Mouse (Mus musculus): ENCODE results near the gene Mier2. TPM values are rescaled to one million over a fixed set of nuclear protein-coding genes. Genes with fewer than 3 reads are reported as not detected.

The Mier2 gene
- polyA plus RNA-seq, 1 experiment from 2014 or later: 60.1 TPM

GRCm38 (mm10) chr10:79573611-79574010 lies 18.6 kb upstream of the Mier2 start:
- Histone ChIP-seq H3K4me1 (no peaks in the 10 kb centered on the region), H3K9ac (replicated peaks) (no peak overlapping the region), H3K4me3 (no peak overlapping the region), H3K36me3 (no peaks in the 10 kb centered on the region), H3K4me2 (replicated peaks) (no peak overlapping the region), H3K27me3 (no peaks in the 10 kb centered on the region), H3K27ac (replicated peaks) (no peak overlapping the region), H3K9me3 (no peaks in the 10 kb centered on the region)
- no peak for ATAC-seq (replicated peaks)
- WGBS: 88% methylated on average over 6 of the region's 6 CpGs

- WGBS: 97% methylated on average over 2 of the region's 2 CpGs
- no peaks in the 10 kb centered on the region for H3K9me3 ChIP-seq
- no peak overlapping the region for H3K9ac ChIP-seq (replicated peaks)
- H3K4me1 ChIP-seq: no peaks in the 10 kb centered on the region
- H3K4me3 ChIP-seq: no peak overlapping the region
- ATAC-seq (replicated peaks): no peak
- no peak overlapping the region for H3K27ac ChIP-seq (replicated peaks)
- H3K36me3 ChIP-seq: no peaks in the 10 kb centered on the region
- H3K4me2 ChIP-seq (replicated peaks): no peak overlapping the region
- no peaks in the 10 kb centered on the region for H3K27me3 ChIP-seq
Measured at GRCm38 (mm10) chr10:79571314-79571713, 16.3 kb upstream of the Mier2 start.

- H3K4me2 ChIP-seq (replicated peaks): no peak overlapping the region
- ATAC-seq (replicated peaks): no peak
- H3K27me3 ChIP-seq: no peaks in the 10 kb centered on the region
- no peak overlapping the region for H3K9ac ChIP-seq (replicated peaks)
- 86% methylated on average over 5 of the region's 5 CpGs for WGBS
- no peaks in the 10 kb centered on the region for H3K36me3 ChIP-seq
- H3K4me3 ChIP-seq: no peak overlapping the region
- H3K4me1 ChIP-seq: no peaks in the 10 kb centered on the region
- H3K9me3 ChIP-seq: no peaks in the 10 kb centered on the region
- no peak overlapping the region for H3K27ac ChIP-seq (replicated peaks)
Measured at GRCm38 (mm10) chr10:79569921-79570320, 14.9 kb upstream of the Mier2 start.

- H3K4me3 ChIP-seq: no peak overlapping the region
- no peak overlapping the region for H3K4me2 ChIP-seq (replicated peaks)
- H3K4me1 ChIP-seq: peaks cover 6% of the 10 kb centered on the region; the same call in 1 of the 2 replicates
- no peak for ATAC-seq (replicated peaks)
- no peak overlapping the region for H3K27ac ChIP-seq (replicated peaks)
- no peaks in the 10 kb centered on the region for H3K27me3 ChIP-seq
- H3K36me3 ChIP-seq: no peaks in the 10 kb centered on the region
- H3K9ac ChIP-seq (replicated peaks): no peak overlapping the region
- 85% methylated on average over 2 of the region's 2 CpGs for WGBS
- no peaks in the 10 kb centered on the region for H3K9me3 ChIP-seq
Measured at GRCm38 (mm10) chr10:79559716-79560115, 4.7 kb upstream of the Mier2 start.

GRCm38 (mm10) chr10:79557496-79557895 lies 2.5 kb upstream of the Mier2 start:
- WGBS: 97% methylated on average over 5 of the region's 5 CpGs
- Histone ChIP-seq H3K27ac (replicated peaks) (no peak overlapping the region), H3K27me3 (no peaks in the 10 kb centered on the region), H3K4me2 (replicated peaks) (no peak overlapping the region), H3K4me1 (peaks cover 23% of the 10 kb centered on the region), H3K4me3 (no peak overlapping the region), H3K36me3 (no peaks in the 10 kb centered on the region), H3K9ac (replicated peaks) (no peak overlapping the region), H3K9me3 (no peaks in the 10 kb centered on the region)
- ATAC-seq (replicated peaks): no peak

GRCm38 (mm10) chr10:79556951-79557350 lies 2.0 kb upstream of the Mier2 start:
- H3K27me3 ChIP-seq: no peaks in the 10 kb centered on the region
- ATAC-seq (replicated peaks): no peak
- no peak overlapping the region for H3K9ac ChIP-seq (replicated peaks)
- H3K9me3 ChIP-seq: no peaks in the 10 kb centered on the region
- no peak overlapping the region for H3K4me3 ChIP-seq
- whole genome bisulfite sequencing: 94% methylated on average over 5 of the region's 5 CpGs
- no peak overlapping the region for H3K27ac ChIP-seq (replicated peaks)
- H3K36me3 ChIP-seq: no peaks in the 10 kb centered on the region
- H3K4me2 ChIP-seq (replicated peaks): no peak overlapping the region
- peaks cover 27% of the 10 kb centered on the region for H3K4me1 ChIP-seq

- Histone ChIP-seq H3K9ac (replicated peaks) (peak overlapping the region; percentile 89), H3K27me3 (no peaks in the 10 kb centered on the region), H3K36me3 (no peaks in the 10 kb centered on the region), H3K4me3 (peak overlapping the region; percentile 90), H3K4me1 (peaks cover 27% of the 10 kb centered on the region), H3K9me3 (no peaks in the 10 kb centered on the region), H3K27ac (replicated peaks) (no peak overlapping the region), H3K4me2 (replicated peaks) (peak overlapping the region; percentile 80)
- 20% methylated on average over 7 of the region's 7 CpGs for WGBS
- peak; percentile 31 for ATAC-seq (replicated peaks)
Measured at GRCm38 (mm10) chr10:79555238-79555724, 282 bp upstream of the Mier2 start.

GRCm38 (mm10) chr10:79553691-79554090 lies 1.3 kb downstream of the Mier2 start:
- H3K27me3 ChIP-seq: no peaks in the 10 kb centered on the region
- 41% methylated on average over 10 of the region's 10 CpGs for WGBS
- H3K4me1 ChIP-seq: peaks cover 27% of the 10 kb centered on the region
- peaks cover 13% of the 10 kb centered on the region for H3K36me3 ChIP-seq
- H3K4me3 ChIP-seq: peak overlapping the region; percentile 90
- peak overlapping the region; percentile 89 for H3K9ac ChIP-seq (replicated peaks)
- no peaks in the 10 kb centered on the region for H3K9me3 ChIP-seq
- peak overlapping the region; percentile 80 for H3K4me2 ChIP-seq (replicated peaks)
- no peak overlapping the region for H3K27ac ChIP-seq (replicated peaks)
- no peak for ATAC-seq (replicated peaks)

- H3K36me3 ChIP-seq: peaks cover 18% of the 10 kb centered on the region
- ATAC-seq (replicated peaks): no peak
- peaks cover 27% of the 10 kb centered on the region for H3K4me1 ChIP-seq
- H3K9me3 ChIP-seq: no peaks in the 10 kb centered on the region
- no peak overlapping the region for H3K9ac ChIP-seq (replicated peaks)
- no peaks in the 10 kb centered on the region for H3K27me3 ChIP-seq
- no peak overlapping the region for H3K27ac ChIP-seq (replicated peaks)
- H3K4me3 ChIP-seq: peak overlapping the region; percentile 90
- WGBS: 91% methylated on average over 6 of the region's 6 CpGs
- peak overlapping the region; percentile 80 for H3K4me2 ChIP-seq (replicated peaks)
Measured at GRCm38 (mm10) chr10:79553176-79553575, 1.8 kb downstream of the Mier2 start.

GRCm38 (mm10) chr10:79552531-79552930 lies 2.5 kb downstream of the Mier2 start:
- H3K9me3 ChIP-seq: no peaks in the 10 kb centered on the region
- H3K4me3 ChIP-seq: no peak overlapping the region
- H3K27me3 ChIP-seq: no peaks in the 10 kb centered on the region
- no peak overlapping the region for H3K4me2 ChIP-seq (replicated peaks)
- H3K4me1 ChIP-seq: peaks cover 27% of the 10 kb centered on the region
- peaks cover 24% of the 10 kb centered on the region for H3K36me3 ChIP-seq
- no peak for ATAC-seq (replicated peaks)
- WGBS: 93% methylated on average over 8 of the region's 8 CpGs
- no peak overlapping the region for H3K27ac ChIP-seq (replicated peaks)
- H3K9ac ChIP-seq (replicated peaks): no peak overlapping the region

- no peak overlapping the region for H3K4me2 ChIP-seq (replicated peaks)
- H3K9ac ChIP-seq (replicated peaks): no peak overlapping the region
- no peaks in the 10 kb centered on the region for H3K9me3 ChIP-seq
- ATAC-seq (replicated peaks): no peak
- H3K4me1 ChIP-seq: peaks cover 24% of the 10 kb centered on the region
- H3K27ac ChIP-seq (replicated peaks): no peak overlapping the region
- peaks cover 45% of the 10 kb centered on the region for H3K36me3 ChIP-seq
- no peak overlapping the region for H3K4me3 ChIP-seq
- WGBS: 86% methylated on average over 9 of the region's 9 CpGs
- H3K27me3 ChIP-seq: no peaks in the 10 kb centered on the region
Measured at GRCm38 (mm10) chr10:79550366-79550765, 4.6 kb downstream of the Mier2 start.

GRCm38 (mm10) chr10:79548971-79549723 lies 5.9 kb downstream of the Mier2 start:
- peaks cover 20% of the 10 kb centered on the region for H3K4me1 ChIP-seq
- peaks cover 57% of the 10 kb centered on the region for H3K36me3 ChIP-seq
- no peak overlapping the region for H3K9ac ChIP-seq (replicated peaks)
- H3K27ac ChIP-seq (replicated peaks): no peak overlapping the region
- no peak overlapping the region for H3K4me3 ChIP-seq
- no peak overlapping the region for H3K4me2 ChIP-seq (replicated peaks)
- H3K27me3 ChIP-seq: no peaks in the 10 kb centered on the region
- no peak for ATAC-seq (replicated peaks)
- 94% methylated on average over 18 of the region's 18 CpGs for WGBS
- no peaks in the 10 kb centered on the region for H3K9me3 ChIP-seq

- Histone ChIP-seq H3K4me2 (replicated peaks) (no peak overlapping the region), H3K27me3 (no peaks in the 10 kb centered on the region), H3K4me1 (peaks cover 14% of the 10 kb centered on the region), H3K9me3 (no peaks in the 10 kb centered on the region), H3K36me3 (peaks cover 63% of the 10 kb centered on the region), H3K27ac (replicated peaks) (no peak overlapping the region), H3K9ac (replicated peaks) (no peak overlapping the region), H3K4me3 (no peak overlapping the region)
- no peak for ATAC-seq (replicated peaks)
- 91% methylated on average over 5 of the region's 5 CpGs for WGBS
Measured at GRCm38 (mm10) chr10:79548546-79548945, 6.5 kb downstream of the Mier2 start.

Data from forebrain, embryonic 15.5 days (tissue).